Mouse (Mus musculus) embryonic fibroblast, embryonic 13.5 days (primary cell): ENCODE measurements around the gene Ptpre.

Experiments
- CTCF ChIP-seq: IDR thresholded peaks from 2 replicates; pipeline ENCODE4 v1.5.1; 2011; ENCODE audit warnings: mild to moderate bottlenecking, control low read depth, low read length, moderate library complexity, borderline replicate concordance; ENCODE audit not compliant: insufficient read depth
- POLR2A ChIP-seq: IDR thresholded peaks from 2 replicates; pipeline ENCODE4 v1.6.1; 2011; ENCODE audit warnings: low read depth, mild to moderate bottlenecking, control low read depth, low read length, moderate library complexity

GRCm38 (mm10) chr7:135734911-135735646, 197.8 kb downstream of the Ptpre start:
- TF ChIP-seq POLR2A (no peak), CTCF (no peak)
